Mouse (Mus musculus): ENCODE results near the gene Zfp960. TPM values are rescaled to one million over a fixed set of nuclear protein-coding genes. Genes with fewer than 3 reads are reported as not detected.
"Not testable (repeated sequence)": the region's sequence is repeated elsewhere in the genome, so short reads cannot be mapped to it uniquely, and the experiment has no call there.

The Zfp960 gene
- total RNA-seq (2021), result 1 to 10 TPM; 7.5 to 8.4 TPM
- polyA plus RNA-seq (2012; rRNA removed), result 0.86 and 2.0 TPM in 2 replicates
- long read RNA-seq, partial matches to known transcripts, result 0 of 12 reads
- long read RNA-seq, other reads (novel, unspliced or antisense), result 8 of 12 reads

- Histone ChIP-seq H3K27ac (peak within 1 kb of the TSS; percentile 75), H3K9ac (ENCODE audit: low read depth, low read length) (peak within 1 kb of the TSS; percentile 72), H3K4me3 (peak within 1 kb of the TSS; percentile 61)
- WGBS, result under 1% methylated on average over 18 of the region's 21 CpGs
- not testable (repeated sequence) for H3K27me3 ChIP-seq (ENCODE audit: control insufficient read depth, insufficient read depth, low read length); H3K4me1 ChIP-seq (ENCODE audit: control insufficient read depth, insufficient read depth, low read length); H3K36me3 ChIP-seq (ENCODE audit: control insufficient read depth, insufficient read depth, low read length); H3K79me2 ChIP-seq (replicated peaks; ENCODE audit: control insufficient read depth, insufficient read depth, low read length)
- 0 out of 2 replicates have a peak, but pooled peaks have one; percentile 40 for TF ChIP-seq POLR2A (IDR thresholded peaks at IDR 0.05; ENCODE audit: insufficient read depth, low read depth, low read length)
- intact Hi-C loops (cut with DNase I), result loop anchor here (2.0 to 5.0 kb wide), 2 partner anchors 112 to 309 kb away; no protein-coding TSS in a partner anchor
- DNase-seq, result peak; percentile 84 to 91
Measured at GRCm38 (mm10) chr17:17063628-17064494, at the start of gene Zfp960. Gene Zfp960, plus strand, starts transcription at chr17:17064113.

DNA sequence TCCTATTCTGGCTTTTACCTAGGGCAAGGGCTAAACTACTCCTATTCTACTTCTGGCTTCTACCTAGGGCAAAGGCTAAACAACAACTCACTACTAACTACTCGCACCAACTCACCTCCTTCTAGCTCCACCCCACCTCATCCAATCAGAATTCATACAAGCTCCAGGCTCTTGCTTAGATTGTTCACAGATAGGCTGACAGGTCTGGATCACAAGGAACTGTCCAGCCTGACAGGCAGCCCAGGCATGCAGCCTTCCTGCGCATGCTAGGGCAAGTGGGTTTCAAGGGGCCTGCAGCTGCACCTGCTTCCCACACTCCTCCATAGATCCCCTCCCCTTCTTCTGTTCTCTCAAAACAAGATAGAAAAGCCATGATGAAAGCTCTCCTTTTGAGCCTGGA, 45.8 kb upstream of the Zfp960 start:
- H3K79me2 ChIP-seq (replicated peaks; ENCODE audit: control insufficient read depth, insufficient read depth, low read length); H3K4me1 ChIP-seq (ENCODE audit: control insufficient read depth, insufficient read depth, low read length); H3K4me3 ChIP-seq; H3K27ac ChIP-seq; H3K36me3 ChIP-seq (ENCODE audit: control insufficient read depth, insufficient read depth, low read length); H3K9ac ChIP-seq (ENCODE audit: low read depth, low read length); DNase-seq; H3K27me3 ChIP-seq (ENCODE audit: control insufficient read depth, insufficient read depth, low read length); intact Hi-C loops (cut with DNase I): not testable (repeated sequence)
- WGBS, result 97% methylated on average over 2 of the region's 2 CpGs

- H3K4me1 ChIP-seq (ENCODE audit: control insufficient read depth, insufficient read depth, low read length); H3K36me3 ChIP-seq (ENCODE audit: control insufficient read depth, insufficient read depth, low read length); H3K9ac ChIP-seq (ENCODE audit: low read depth, low read length); H3K27ac ChIP-seq; H3K4me3 ChIP-seq; H3K27me3 ChIP-seq (ENCODE audit: control insufficient read depth, insufficient read depth, low read length); intact Hi-C loops (cut with DNase I); DNase-seq; H3K79me2 ChIP-seq (replicated peaks; ENCODE audit: control insufficient read depth, insufficient read depth, low read length): not testable (repeated sequence)
- 65% methylated on average over 1 of the region's 1 CpGs for WGBS
Measured at GRCm38 (mm10) chr17:17059566-17059965, 4.3 kb upstream of the Zfp960 start.

GRCm38 (mm10) chr17:17120830-17121502, 57.1 kb downstream of the Zfp960 start, which contains the start of gene Zfp97:
Gene Zfp97, plus strand, starts transcription at chr17:17121415.
- WGBS, result no CpG with 5 or more reads among the region's 8 CpGs
- H3K79me2 ChIP-seq (replicated peaks; ENCODE audit: control insufficient read depth, insufficient read depth, low read length); DNase-seq; H3K27ac ChIP-seq; H3K9ac ChIP-seq (ENCODE audit: low read depth, low read length); H3K36me3 ChIP-seq (ENCODE audit: control insufficient read depth, insufficient read depth, low read length); H3K27me3 ChIP-seq (ENCODE audit: control insufficient read depth, insufficient read depth, low read length); intact Hi-C loops (cut with DNase I); H3K4me3 ChIP-seq; H3K4me1 ChIP-seq (ENCODE audit: control insufficient read depth, insufficient read depth, low read length): not testable (repeated sequence)

Other genes with a start within 250 kb of the Zfp960 start
- 1 to 10 TPM; 4.9 to 7.0 TPM for gene Zfp97, start 57.3 kb downstream of the Zfp960 start, total RNA-seq (2021)
- gene Zfp97, start 57.3 kb downstream of the Zfp960 start, polyA plus RNA-seq (2012; rRNA removed), result 1.2 and 3.0 TPM in 2 replicates

Measured in heart, adult 2 months (tissue).